Mouse (Mus musculus): ENCODE data around the gene Smpdl3a. TPM values are rescaled to one million over a fixed set of nuclear protein-coding genes. Genes with fewer than 3 reads are reported as not detected.
A peak's percentile ranks its signal among the peaks of the same experiment; 100 is the strongest.

Smpdl3a gene
- polyA plus RNA-seq, 1 experiment: 48.3 TPM

GRCm38 (mm10) chr10:57794491-57795461 is 641 bp downstream of the Smpdl3a start:
- WGBS: 1% methylated on average over 44 of the region's 44 CpGs
- peak overlapping the region; percentile 27 for H3K27ac ChIP-seq (ENCODE audit: control insufficient read depth, insufficient read depth, low read length)
- no peaks in the 10 kb centered on the region for H3K27me3 ChIP-seq (ENCODE audit: control insufficient read depth, insufficient read depth, low read length)
- peak; percentile 44 for DNase-seq
- no peaks in the 10 kb centered on the region for H3K36me3 ChIP-seq (ENCODE audit: control insufficient read depth, insufficient read depth, low read length)
- peaks cover 11% of the 10 kb centered on the region for H3K4me1 ChIP-seq (replicated peaks; ENCODE audit: control insufficient read depth, insufficient read depth, low read length)
- peak overlapping the region; percentile 64 for H3K4me3 ChIP-seq (ENCODE audit: control insufficient read depth, insufficient read depth, low read length)
- TF ChIP-seq CTCF (IDR thresholded peaks at IDR 0.05; ENCODE audit: borderline replicate concordance, control insufficient read depth, extremely low read depth, insufficient read depth, low read length, poor library complexity) (no peak; the same call in 1 of the 2 replicates), POLR2A (IDR thresholded peaks at IDR 0.05; ENCODE audit: control insufficient read depth, extremely low read depth, insufficient read depth, low read length, poor library complexity) (peak; percentile 29; the same call in 1 of the 2 replicates)

GRCm38 (mm10) chr10:57795542-57795941 is 1.4 kb downstream of the Smpdl3a start:
- 9% methylated on average over 4 of the region's 4 CpGs for WGBS
- peak overlapping the region; percentile 16 for H3K4me3 ChIP-seq (ENCODE audit: control insufficient read depth, insufficient read depth, low read length)

GRCm38 (mm10) chr10:57796057-57796456 is 1.9 kb downstream of the Smpdl3a start:
- Histone ChIP-seq H3K4me1 (replicated peaks; ENCODE audit: control insufficient read depth, insufficient read depth, low read length) (peaks cover 11% of the 10 kb centered on the region), H3K27me3 (ENCODE audit: control insufficient read depth, insufficient read depth, low read length) (no peaks in the 10 kb centered on the region), H3K27ac (ENCODE audit: control insufficient read depth, insufficient read depth, low read length) (peak overlapping the region; percentile 76), H3K36me3 (ENCODE audit: control insufficient read depth, insufficient read depth, low read length) (no peaks in the 10 kb centered on the region), H3K4me3 (ENCODE audit: control insufficient read depth, insufficient read depth, low read length) (peak overlapping the region; percentile 56)
- no peak for TF ChIP-seq POLR2A (IDR thresholded peaks at IDR 0.05; ENCODE audit: control insufficient read depth, extremely low read depth, insufficient read depth, low read length, poor library complexity)
- TF ChIP-seq CTCF (IDR thresholded peaks at IDR 0.05; ENCODE audit: borderline replicate concordance, control insufficient read depth, extremely low read depth, insufficient read depth, low read length, poor library complexity): no peak
- WGBS: 5% methylated on average over 4 of the region's 4 CpGs
- peak; percentile 39 for DNase-seq

More at GRCm38 (mm10) chr10:57795542-57795941, 1.4 kb downstream of the Smpdl3a start:
- no peak for TF ChIP-seq POLR2A (IDR thresholded peaks at IDR 0.05; ENCODE audit: control insufficient read depth, extremely low read depth, insufficient read depth, low read length, poor library complexity)
- no peak for TF ChIP-seq CTCF (IDR thresholded peaks at IDR 0.05; ENCODE audit: borderline replicate concordance, control insufficient read depth, extremely low read depth, insufficient read depth, low read length, poor library complexity)
- Histone ChIP-seq H3K4me1 (replicated peaks; ENCODE audit: control insufficient read depth, insufficient read depth, low read length) (peaks cover 11% of the 10 kb centered on the region), H3K36me3 (ENCODE audit: control insufficient read depth, insufficient read depth, low read length) (no peaks in the 10 kb centered on the region), H3K27ac (ENCODE audit: control insufficient read depth, insufficient read depth, low read length) (peak overlapping the region; percentile 20; the same call in 1 of the 2 replicates), H3K27me3 (ENCODE audit: control insufficient read depth, insufficient read depth, low read length) (no peaks in the 10 kb centered on the region)
- peak; percentile 8 for DNase-seq

DNA sequence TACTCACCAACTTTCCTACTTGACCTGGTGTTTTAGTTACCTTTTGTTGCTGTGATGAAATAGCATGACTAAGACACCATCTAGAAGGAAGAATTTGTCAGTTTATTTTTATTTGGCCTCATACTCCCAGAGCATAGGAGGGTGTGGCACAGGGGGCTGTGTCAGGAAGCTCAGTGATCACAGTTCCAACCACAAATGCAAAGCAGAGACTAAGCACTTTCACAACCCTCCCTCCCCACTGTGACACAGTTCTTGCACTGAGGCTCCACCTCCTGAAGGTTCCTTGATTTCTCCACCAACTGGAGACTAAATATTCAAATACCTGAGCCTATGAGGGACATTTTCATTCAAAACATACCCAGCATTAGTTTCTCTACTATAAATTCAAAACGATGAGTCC is 5.4 kb downstream of the Smpdl3a start:
- H3K4me3 ChIP-seq (ENCODE audit: control insufficient read depth, insufficient read depth, low read length): no peak overlapping the region
- H3K27me3 ChIP-seq (ENCODE audit: control insufficient read depth, insufficient read depth, low read length): no peaks in the 10 kb centered on the region
- no peaks in the 10 kb centered on the region for H3K36me3 ChIP-seq (ENCODE audit: control insufficient read depth, insufficient read depth, low read length)
- TF ChIP-seq POLR2A (IDR thresholded peaks at IDR 0.05; ENCODE audit: control insufficient read depth, extremely low read depth, insufficient read depth, low read length, poor library complexity) (no peak), CTCF (IDR thresholded peaks at IDR 0.05; ENCODE audit: borderline replicate concordance, control insufficient read depth, extremely low read depth, insufficient read depth, low read length, poor library complexity) (no peak)
- DNase-seq: no peak
- H3K27ac ChIP-seq (ENCODE audit: control insufficient read depth, insufficient read depth, low read length): no peak overlapping the region
- 92% methylated on average over 1 of the region's 1 CpGs for WGBS
- H3K4me1 ChIP-seq (replicated peaks; ENCODE audit: control insufficient read depth, insufficient read depth, low read length): peaks cover 8% of the 10 kb centered on the region

DNA sequence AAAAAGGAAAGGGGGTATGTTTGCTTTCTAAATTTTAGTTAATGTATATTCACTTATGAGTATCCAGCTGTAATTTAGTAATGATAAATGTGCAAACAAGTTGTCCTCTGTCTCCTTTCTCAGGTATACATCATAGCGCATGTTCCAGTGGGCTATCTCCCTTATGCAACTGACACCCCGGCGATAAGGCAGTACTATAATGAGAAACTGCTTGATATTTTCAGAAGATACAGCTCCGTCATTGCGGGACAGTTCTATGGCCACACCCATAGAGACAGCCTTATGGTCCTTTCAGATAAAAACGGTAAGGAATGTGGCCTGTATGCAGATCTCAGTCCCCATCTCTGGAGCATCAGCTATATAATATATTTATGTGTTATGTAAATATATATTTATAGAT is 13.6 kb downstream of the Smpdl3a start:
- no peak for DNase-seq
- H3K4me3 ChIP-seq (ENCODE audit: control insufficient read depth, insufficient read depth, low read length): no peak overlapping the region
- TF ChIP-seq POLR2A (IDR thresholded peaks at IDR 0.05; ENCODE audit: control insufficient read depth, extremely low read depth, insufficient read depth, low read length, poor library complexity): no peak
- TF ChIP-seq CTCF (IDR thresholded peaks at IDR 0.05; ENCODE audit: borderline replicate concordance, control insufficient read depth, extremely low read depth, insufficient read depth, low read length, poor library complexity): no peak
- no peaks in the 10 kb centered on the region for H3K36me3 ChIP-seq (ENCODE audit: control insufficient read depth, insufficient read depth, low read length)
- 98% methylated on average over 6 of the region's 6 CpGs for WGBS
- no peaks in the 10 kb centered on the region for H3K4me1 ChIP-seq (replicated peaks; ENCODE audit: control insufficient read depth, insufficient read depth, low read length)
- no peaks in the 10 kb centered on the region for H3K27me3 ChIP-seq (ENCODE audit: control insufficient read depth, insufficient read depth, low read length)
- H3K27ac ChIP-seq (ENCODE audit: control insufficient read depth, insufficient read depth, low read length): no peak overlapping the region

GRCm38 (mm10) chr10:57812161-57812856 is 18.2 kb downstream of the Smpdl3a start:
- Histone ChIP-seq H3K4me1 (replicated peaks; ENCODE audit: control insufficient read depth, insufficient read depth, low read length) (no peaks in the 10 kb centered on the region), H3K27me3 (ENCODE audit: control insufficient read depth, insufficient read depth, low read length) (no peaks in the 10 kb centered on the region), H3K36me3 (ENCODE audit: control insufficient read depth, insufficient read depth, low read length) (no peaks in the 10 kb centered on the region), H3K27ac (ENCODE audit: control insufficient read depth, insufficient read depth, low read length) (no peak overlapping the region), H3K4me3 (ENCODE audit: control insufficient read depth, insufficient read depth, low read length) (no peak overlapping the region)
- TF ChIP-seq CTCF (IDR thresholded peaks at IDR 0.05; ENCODE audit: borderline replicate concordance, control insufficient read depth, extremely low read depth, insufficient read depth, low read length, poor library complexity): no peak
- no peak for DNase-seq
- WGBS: 89% methylated on average over 5 of the region's 5 CpGs
